In the genomic region with DNA sequence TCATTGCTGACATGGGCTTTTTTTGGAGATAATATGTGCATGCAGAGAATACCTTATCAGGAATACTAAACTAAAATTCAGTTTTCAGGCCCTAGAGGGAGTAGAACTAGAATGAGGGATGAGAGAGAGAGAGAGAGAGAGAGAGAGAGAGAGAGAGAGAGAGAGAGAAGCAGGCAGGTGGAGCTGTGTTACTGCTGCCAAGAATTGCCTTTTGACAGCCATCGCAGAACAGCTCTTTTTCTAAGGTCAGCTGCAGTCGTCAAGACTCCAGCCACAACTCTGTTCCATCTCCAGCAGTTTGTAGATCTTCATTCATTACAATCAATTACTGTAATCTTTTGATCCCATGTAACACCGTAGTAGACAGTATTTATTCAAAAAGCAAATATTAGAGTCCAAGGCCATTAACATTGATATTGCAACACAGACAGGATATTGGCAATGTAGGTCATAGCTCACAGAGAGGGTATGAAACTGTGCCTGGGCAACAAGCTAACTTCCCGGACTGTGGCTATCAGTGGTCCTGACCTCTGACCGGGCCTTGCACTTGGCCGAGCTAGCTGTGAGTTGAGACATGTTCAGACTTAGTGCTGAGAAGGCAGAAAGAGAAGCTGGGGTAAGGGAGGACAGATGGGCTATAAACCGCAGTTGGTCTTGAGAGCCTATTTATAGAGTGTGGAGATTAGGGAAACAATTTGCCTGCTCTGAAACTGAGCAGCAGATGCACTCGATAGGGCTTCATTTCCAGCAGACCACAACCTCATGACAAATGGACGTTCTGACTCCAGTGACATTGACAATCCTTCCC, we compare ENCODE assay signal across 8 mouse cellular contexts. TPM values are rescaled to one million over a fixed set of nuclear protein-coding genes. Genes with fewer than 3 reads are reported as not detected.
DNase-seq lines count a peak whose midpoint lies in the region; ATAC-seq and TF ChIP-seq lines count a peak whose summit lies in the region.

No protein-coding gene starts in this region.

- no peaks in the 10 kb centered on the region for H3K79me3 ChIP-seq in C2C12 (ENCODE audit: low read depth)

- H3K79me2 ChIP-seq in C2C12 (ENCODE audit: control insufficient read depth, insufficient read depth), result no peaks in the 10 kb centered on the region

- H3K27ac ChIP-seq in heart, postnatal 0 days (ENCODE audit: low read depth), result peak overlapping the region; percentile 73
- H3K27ac ChIP-seq in lung, embryonic 14.5 days (ENCODE audit: low read depth), result no peak overlapping the region
- H3K27ac ChIP-seq in stomach, embryonic 15.5 days, result no peak overlapping the region

- 0 out of 2 replicates have a peak, but pooled peaks cover 22% of the 10 kb centered on the region for H3K4me1 ChIP-seq in heart, postnatal 0 days (ENCODE audit: control insufficient read depth, insufficient read depth)
- H3K4me1 ChIP-seq in lung, embryonic 14.5 days (ENCODE audit: insufficient read depth), result 0 out of 2 replicates have a peak, but pooled peaks cover 3% of the 10 kb centered on the region
- H3K4me1 ChIP-seq in stomach, embryonic 15.5 days, result peaks cover 3% of the 10 kb centered on the region; the same call in 1 of the 2 replicates

- H3K27me3 ChIP-seq in C2C12 (ENCODE audit: control insufficient read depth, insufficient read depth, insufficient read length), result no peaks in the 10 kb centered on the region
- no peaks in the 10 kb centered on the region for H3K27me3 ChIP-seq in heart, postnatal 0 days (ENCODE audit: control insufficient read depth, insufficient read depth, low read length)
- no peaks in the 10 kb centered on the region for H3K27me3 ChIP-seq in lung, embryonic 14.5 days (ENCODE audit: insufficient read depth, low read length)
- no peaks in the 10 kb centered on the region for H3K27me3 ChIP-seq in stomach, embryonic 15.5 days (replicated peaks)

- 18% methylated on average over 9 of the region's 9 CpGs for WGBS in heart, postnatal 0 days
- WGBS in lung, embryonic 14.5 days, result 31% methylated on average over 9 of the region's 9 CpGs
- 27% methylated on average over 9 of the region's 9 CpGs for WGBS in stomach, embryonic 15.5 days

- no peaks in the 10 kb centered on the region for H3K9me3 ChIP-seq in heart, postnatal 0 days (replicated peaks; ENCODE audit: control insufficient read depth, low read length)
- H3K9me3 ChIP-seq in lung, embryonic 14.5 days (ENCODE audit: low read depth, low read length), result no peaks in the 10 kb centered on the region
- H3K9me3 ChIP-seq in stomach, embryonic 15.5 days, result no peaks in the 10 kb centered on the region

- DNase-seq in frontal cortex, postnatal 14 days (ENCODE audit: low spot score in 2 of 2), result no peak
- DNase-seq in cerebellum, postnatal 14 days, result peak; percentile 46 to 67
- peak; percentile 51 for DNase-seq in heart, postnatal 0 days (ENCODE audit: low spot score)
- peak; percentile 56 for DNase-seq in lung, embryonic 14.5 days
- no peak for DNase-seq in thymus, postnatal 25 days

- ATAC-seq in frontal cortex, adult (ENCODE audit: low TSS enrichment), result peak; percentile 55
- peak; percentile 76 for ATAC-seq in heart, postnatal 0 days (ENCODE audit: insufficient read depth, low read depth)
- peak; percentile 88 for ATAC-seq in lung, embryonic 14.5 days (ENCODE audit: insufficient read depth)
- peak; percentile 60; the same call in 1 of the 2 replicates for ATAC-seq in stomach, embryonic 15.5 days (ENCODE audit: insufficient read depth, low FRiP score, low read depth)

- no peak overlapping the region for H3K4me2 ChIP-seq in heart, postnatal 0 days (ENCODE audit: low read depth, low read length)
- H3K4me2 ChIP-seq in lung, embryonic 14.5 days, result no peak overlapping the region
- H3K4me2 ChIP-seq in stomach, embryonic 15.5 days, result no peak overlapping the region

- no peak for TF ChIP-seq EP300 in heart, postnatal 0 days (IDR thresholded peaks at IDR 0.05; ENCODE audit: low read depth)

- TF ChIP-seq CTCF in C2C12 (IDR thresholded peaks at IDR 0.05; ENCODE audit: control insufficient read depth, insufficient read depth, insufficient read length), result no peak
- TF ChIP-seq CTCF in heart, postnatal 0 days (IDR thresholded peaks at IDR 0.05; ENCODE audit: low read depth), result no peak
- TF ChIP-seq CTCF in lung, embryonic 14.5 days (IDR thresholded peaks at IDR 0.05; ENCODE audit: low read depth), result no peak

- H3ac ChIP-seq in C2C12 (ENCODE audit: control insufficient read depth, insufficient read length, low read depth), result no peak overlapping the region

- H3K36me3 ChIP-seq in C2C12 (ENCODE audit: control insufficient read depth, insufficient read depth), result no peaks in the 10 kb centered on the region
- H3K36me3 ChIP-seq in heart, postnatal 0 days (replicated peaks; ENCODE audit: control insufficient read depth, insufficient read depth, low read length), result no peaks in the 10 kb centered on the region
- H3K36me3 ChIP-seq in lung, embryonic 14.5 days (ENCODE audit: insufficient read depth), result no peaks in the 10 kb centered on the region
- no peaks in the 10 kb centered on the region for H3K36me3 ChIP-seq in stomach, embryonic 15.5 days

- no peak overlapping the region for H3K9ac ChIP-seq in heart, postnatal 0 days (replicated peaks; ENCODE audit: low read depth, low read length)
- no peak overlapping the region for H3K9ac ChIP-seq in lung, embryonic 14.5 days
- no peak overlapping the region for H3K9ac ChIP-seq in stomach, embryonic 15.5 days

- no peak overlapping the region for H3K4me3 ChIP-seq in C2C12 (ENCODE audit: insufficient read depth, poor library complexity, severe bottlenecking)
- H3K4me3 ChIP-seq in heart, postnatal 0 days (ENCODE audit: low read depth, low read length), result no peak overlapping the region
- H3K4me3 ChIP-seq in lung, embryonic 14.5 days (ENCODE audit: low read depth, low read length), result no peak overlapping the region
- no peak overlapping the region for H3K4me3 ChIP-seq in stomach, embryonic 15.5 days (replicated peaks)

TF ChIP-seq in C2C12, 6 proteins besides CTCF, POLR2A, EP300 and RAD21:
- TF ChIP-seq MAX (IDR thresholded peaks at IDR 0.05), result no peak
- peak; percentile 50 for TF ChIP-seq MYOD1 (IDR thresholded peaks at IDR 0.05; ENCODE audit: control insufficient read depth, insufficient read length, low read depth)

RNA-seq across cellular contexts. Expression of a gene that starts 17.1 kb away (rescaled TPM):
- not detected for polyA plus RNA-seq in C2C12 (2012; fragmentation: generic; extraction: Trizol)
- not detected in 2 replicates for total RNA-seq in heart, postnatal 0 days (2014; rRNA removed; ENCODE audit: low replicate concordance)
- polyA plus RNA-seq in heart, postnatal 0 days (2015; fragmentation: Nextera tagmentation; extraction: Ambion mirVana), result 0.05 and 0.10 TPM in 2 replicates
- 0.05 and 0.07 TPM in 2 replicates for polyA plus RNA-seq in lung, embryonic 14.5 days (2014; fragmentation: Nextera tagmentation; extraction: Ambion mirVana)
- 0.06 TPM in 2 replicates for polyA plus RNA-seq in stomach, embryonic 15.5 days (2015; fragmentation: Nextera tagmentation; extraction: Ambion mirVana)

Comparison
In these comparisons a context has a peak if more than half of its experiments do, and no peak if none do; other contexts are left out.
1. DNase-seq: peak in cerebellum, postnatal 14 days (2 of 2), heart, postnatal 0 days (single experiment) and lung, embryonic 14.5 days (single experiment); none in frontal cortex, postnatal 14 days (0 of 2) and thymus, postnatal 25 days (single experiment).
2. Peak in every context shown above with its lines, with median percentiles within 50 percentile points of each other: ATAC-seq.